Comparison of ENCODE assay signal across 8 mouse cellular contexts in genomic region chr5:52910159-52910591, GRCm38 (mm10).
DNase-seq lines count a peak whose midpoint lies in the region; ATAC-seq lines count a peak whose summit lies in the region.

No protein-coding gene starts in this region.

- H3K27me3 ChIP-seq in kidney, embryonic 14.5 days (ENCODE audit: control insufficient read depth, insufficient read depth, low read length): no peaks in the 10 kb centered on the region
- H3K27me3 ChIP-seq in forebrain, embryonic 16.5 days (replicated peaks; ENCODE audit: control insufficient read depth, insufficient read depth, low read length): no peaks in the 10 kb centered on the region
- H3K27me3 ChIP-seq in limb, embryonic 13.5 days: no peaks in the 10 kb centered on the region
- no peaks in the 10 kb centered on the region for H3K27me3 ChIP-seq in midbrain, embryonic 14.5 days (ENCODE audit: control insufficient read depth, insufficient read depth, low read length)

- 43% methylated on average over 12 of the region's 12 CpGs for WGBS in kidney, embryonic 14.5 days
- WGBS in forebrain, embryonic 16.5 days: 39% methylated on average over 12 of the region's 12 CpGs
- 44% methylated on average over 12 of the region's 12 CpGs for WGBS in limb, embryonic 13.5 days
- WGBS in midbrain, embryonic 14.5 days: 36% methylated on average over 12 of the region's 12 CpGs

- no peaks in the 10 kb centered on the region for H3K9me3 ChIP-seq in kidney, embryonic 14.5 days (ENCODE audit: control insufficient read depth, low read length)
- H3K9me3 ChIP-seq in forebrain, embryonic 16.5 days (ENCODE audit: control insufficient read depth, low read length): no peaks in the 10 kb centered on the region
- H3K9me3 ChIP-seq in limb, embryonic 13.5 days: no peaks in the 10 kb centered on the region
- no peaks in the 10 kb centered on the region for H3K9me3 ChIP-seq in midbrain, embryonic 14.5 days (ENCODE audit: control insufficient read depth, low read length)

- no peak overlapping the region for H3K27ac ChIP-seq in kidney, embryonic 14.5 days (ENCODE audit: low read depth, low read length)
- H3K27ac ChIP-seq in forebrain, embryonic 16.5 days (ENCODE audit: low read length): no peak overlapping the region
- no peak overlapping the region for H3K27ac ChIP-seq in limb, embryonic 13.5 days
- no peak overlapping the region for H3K27ac ChIP-seq in midbrain, embryonic 14.5 days (replicated peaks; ENCODE audit: low read depth, low read length)

- no peaks in the 10 kb centered on the region for H3K4me1 ChIP-seq in kidney, embryonic 14.5 days (ENCODE audit: control insufficient read depth, insufficient read depth, low read length)
- H3K4me1 ChIP-seq in forebrain, embryonic 16.5 days (replicated peaks; ENCODE audit: control insufficient read depth, insufficient read depth, low read length): no peaks in the 10 kb centered on the region
- no peaks in the 10 kb centered on the region for H3K4me1 ChIP-seq in limb, embryonic 13.5 days
- H3K4me1 ChIP-seq in midbrain, embryonic 14.5 days (ENCODE audit: control insufficient read depth, insufficient read depth, low read length): no peaks in the 10 kb centered on the region

- no peak for DNase-seq in kidney, adult 11 months
- peak; percentile 29 for DNase-seq in T-cell, adult 2 months (ENCODE audit: low spot score)
- peak; percentile 20 for DNase-seq in midbrain, embryonic 14.5 days
- DNase-seq in urinary bladder, postnatal 14 days (ENCODE audit: low spot score): peak; percentile 72
- no peak for DNase-seq in right cerebral cortex, postnatal 36 days (ENCODE audit: low spot score in 2 of 2)

- no peak overlapping the region for H3K9ac ChIP-seq in kidney, embryonic 14.5 days (ENCODE audit: low read depth, low read length)
- H3K9ac ChIP-seq in forebrain, embryonic 16.5 days (replicated peaks; ENCODE audit: low read depth, low read length): no peak overlapping the region
- no peak overlapping the region for H3K9ac ChIP-seq in limb, embryonic 13.5 days
- no peak overlapping the region for H3K9ac ChIP-seq in midbrain, embryonic 14.5 days (replicated peaks; ENCODE audit: low read length)

- H3K4me3 ChIP-seq in kidney, embryonic 14.5 days (ENCODE audit: low read length): peak overlapping the region; percentile 13
- no peak overlapping the region for H3K4me3 ChIP-seq in forebrain, embryonic 16.5 days (replicated peaks; ENCODE audit: low read length)
- H3K4me3 ChIP-seq in limb, embryonic 13.5 days: no peak overlapping the region
- no peak overlapping the region for H3K4me3 ChIP-seq in midbrain, embryonic 14.5 days (replicated peaks; ENCODE audit: low read depth, low read length)

- no peaks in the 10 kb centered on the region for H3K36me3 ChIP-seq in kidney, embryonic 14.5 days (ENCODE audit: control insufficient read depth, insufficient read depth, low read length)
- no peaks in the 10 kb centered on the region for H3K36me3 ChIP-seq in forebrain, embryonic 16.5 days (ENCODE audit: control insufficient read depth, insufficient read depth)
- H3K36me3 ChIP-seq in limb, embryonic 13.5 days: no peaks in the 10 kb centered on the region
- H3K36me3 ChIP-seq in midbrain, embryonic 14.5 days (ENCODE audit: control insufficient read depth, insufficient read depth, low read length): no peaks in the 10 kb centered on the region

- ATAC-seq in kidney, embryonic 14.5 days (ENCODE audit: low FRiP score, low TSS enrichment): peak; percentile 64; the same call in 1 of the 2 replicates
- ATAC-seq in forebrain, embryonic 16.5 days: no peak
- ATAC-seq in limb, embryonic 13.5 days (ENCODE audit: low FRiP score, low read depth): no peak
- no peak; the same call in 1 of the 2 replicates for ATAC-seq in midbrain, embryonic 14.5 days (ENCODE audit: low FRiP score, low TSS enrichment)

- H3K4me2 ChIP-seq in kidney, embryonic 14.5 days (replicated peaks; ENCODE audit: low read depth, low read length): peak overlapping the region; percentile 34
- H3K4me2 ChIP-seq in forebrain, embryonic 16.5 days (ENCODE audit: low read length): peak overlapping the region; percentile 13
- peak overlapping the region; percentile 36; the same call in 1 of the 2 replicates for H3K4me2 ChIP-seq in limb, embryonic 13.5 days (replicated peaks)
- H3K4me2 ChIP-seq in midbrain, embryonic 14.5 days (ENCODE audit: low read length): peak overlapping the region; percentile 28

Comparison
In these comparisons a context has a peak if more than half of its experiments do, and no peak if none do; other contexts are left out.
1. DNase-seq: peak in T-cell, adult 2 months (single experiment), midbrain, embryonic 14.5 days (single experiment) and urinary bladder, postnatal 14 days (single experiment); none in kidney, adult 11 months (single experiment) and right cerebral cortex, postnatal 36 days (0 of 2).
2. Peak in every context shown above with its lines, with median percentiles within 50 percentile points of each other: H3K4me2 ChIP-seq.